22 mouse cellular contexts compared by ENCODE assay signal in genomic region chrX:17537701-17538100, GRCm38 (mm10).
"Had no signal": no experiment of that assay in that cellular context is flagged by ENCODE, and none has a peak within 500 bp of the region (broad histone marks: within the 10 kb centered on the region; RNA-seq: fewer than 3 reads in every experiment).

No protein-coding gene starts in this region.

- H3K4me2 ChIP-seq: liver, embryonic 11.5 days; lung, embryonic 14.5 days; midbrain, embryonic 13.5 days; neural tube, embryonic 12.5 days; neural tube, embryonic 15.5 days had no signal

- H3K27ac ChIP-seq: layer of hippocampus, adult 2 months; liver, embryonic 14.5 days; macrophage; midbrain, embryonic 10.5 days; midbrain, embryonic 13.5 days; neural tube, embryonic 12.5 days; neural tube, embryonic 15.5 days had no signal

- DNase-seq: kidney, adult 18-20 months; kidney, adult 9 months; kidney, postnatal 14 days; kidney, postnatal 4 days; layer of hippocampus, adult 9-11 months; liver, postnatal 0 days; lung, embryonic 14.5 days; retina, postnatal 1 day; right cerebral cortex, postnatal 25 days; spleen, adult 18-20 months; thymus, adult 18-20 months; thymus, postnatal 4 days had no signal

- H3K36me3 ChIP-seq: midbrain, embryonic 10.5 days; midbrain, embryonic 13.5 days; neural tube, embryonic 12.5 days; neural tube, embryonic 15.5 days had no signal

- H3K4me1 ChIP-seq: megakaryocyte, embryonic 14.5 days; midbrain, embryonic 10.5 days; midbrain, embryonic 13.5 days; neural tube, embryonic 12.5 days; neural tube, embryonic 15.5 days had no signal

- H3K9me3 ChIP-seq: megakaryocyte, embryonic 14.5 days; midbrain, embryonic 10.5 days; midbrain, embryonic 13.5 days; neural tube, embryonic 12.5 days; neural tube, embryonic 15.5 days had no signal

- ATAC-seq: liver, postnatal 0 days; lung, postnatal 0 days; midbrain, embryonic 13.5 days had no signal

- H3K9ac ChIP-seq: liver, embryonic 14.5 days; liver, postnatal 0 days; lung, embryonic 14.5 days; midbrain, embryonic 13.5 days; neural tube, embryonic 12.5 days; neural tube, embryonic 15.5 days had no signal

- H3K4me3 ChIP-seq: layer of hippocampus, adult 2 months; megakaryocyte, embryonic 14.5 days; midbrain, embryonic 10.5 days; midbrain, embryonic 13.5 days; neural tube, embryonic 12.5 days; neural tube, embryonic 15.5 days had no signal

- H3K27me3 ChIP-seq: megakaryocyte, embryonic 14.5 days; midbrain, embryonic 13.5 days; neural tube, embryonic 12.5 days; neural tube, embryonic 15.5 days had no signal
